Mouse (Mus musculus): ENCODE data around the gene Coil. TPM values are rescaled to one million over a fixed set of nuclear protein-coding genes. Genes with fewer than 3 reads are reported as not detected.

The Coil gene
- polyA plus RNA-seq, 1 experiment = 101 TPM

DNA sequence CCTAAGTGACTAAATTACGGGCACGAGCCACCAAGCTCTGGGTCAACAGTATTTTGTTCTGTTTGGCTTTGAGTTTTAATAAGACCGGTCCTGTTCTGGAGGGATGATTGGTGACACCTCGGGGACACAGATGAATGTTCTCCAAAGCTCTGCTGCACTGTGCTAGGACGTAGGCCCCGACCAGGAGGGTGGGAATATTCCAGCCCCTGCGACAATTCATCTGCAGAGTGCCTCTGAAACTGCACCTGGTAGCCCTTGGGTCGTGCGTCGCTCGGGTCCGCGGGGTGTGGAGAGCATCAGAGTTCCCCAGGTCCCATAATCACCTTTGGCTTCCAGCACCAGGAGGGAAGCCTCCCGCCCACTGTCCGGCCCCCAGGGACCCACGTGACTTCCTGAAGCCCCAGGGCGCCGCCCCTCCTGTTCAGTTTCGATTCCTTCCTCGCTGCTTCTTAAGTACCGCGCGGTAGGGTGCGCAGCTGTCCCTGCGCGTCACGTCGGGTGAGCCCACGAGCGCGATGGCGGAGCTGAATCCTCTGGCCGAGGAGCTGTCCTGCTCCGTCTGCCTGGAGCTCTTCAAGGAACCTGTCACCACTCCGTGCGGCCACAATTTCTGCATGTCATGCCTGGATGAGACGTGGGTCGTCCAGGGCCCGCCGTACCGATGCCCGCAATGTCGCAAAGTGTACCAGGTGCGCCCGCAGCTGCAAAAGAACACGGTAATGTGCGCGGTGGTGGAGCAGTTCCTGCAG lies 29.1 kb downstream of the Coil start, which contains the start of gene Trim25:
TSS of gene Trim25 (plus strand) at position 403 of the 749 bp plus-strand sequence.
- peak within 1 kb of the TSS; percentile 88 for H3K4me3 ChIP-seq (ENCODE audit: control insufficient read depth, low read depth, low read length)
- H3K36me3 ChIP-seq (ENCODE audit: control insufficient read depth, insufficient read depth, low read length) = no peaks in the 10 kb centered on the region
- TF ChIP-seq POLR2A (IDR thresholded peaks at IDR 0.05; ENCODE audit: control insufficient read depth, low read depth, low read length) (peak; percentile 92), CTCF (IDR thresholded peaks at IDR 0.05; ENCODE audit: control insufficient read depth, insufficient read depth, insufficient replicate concordance, low read depth, low read length) (no peak)

DNA sequence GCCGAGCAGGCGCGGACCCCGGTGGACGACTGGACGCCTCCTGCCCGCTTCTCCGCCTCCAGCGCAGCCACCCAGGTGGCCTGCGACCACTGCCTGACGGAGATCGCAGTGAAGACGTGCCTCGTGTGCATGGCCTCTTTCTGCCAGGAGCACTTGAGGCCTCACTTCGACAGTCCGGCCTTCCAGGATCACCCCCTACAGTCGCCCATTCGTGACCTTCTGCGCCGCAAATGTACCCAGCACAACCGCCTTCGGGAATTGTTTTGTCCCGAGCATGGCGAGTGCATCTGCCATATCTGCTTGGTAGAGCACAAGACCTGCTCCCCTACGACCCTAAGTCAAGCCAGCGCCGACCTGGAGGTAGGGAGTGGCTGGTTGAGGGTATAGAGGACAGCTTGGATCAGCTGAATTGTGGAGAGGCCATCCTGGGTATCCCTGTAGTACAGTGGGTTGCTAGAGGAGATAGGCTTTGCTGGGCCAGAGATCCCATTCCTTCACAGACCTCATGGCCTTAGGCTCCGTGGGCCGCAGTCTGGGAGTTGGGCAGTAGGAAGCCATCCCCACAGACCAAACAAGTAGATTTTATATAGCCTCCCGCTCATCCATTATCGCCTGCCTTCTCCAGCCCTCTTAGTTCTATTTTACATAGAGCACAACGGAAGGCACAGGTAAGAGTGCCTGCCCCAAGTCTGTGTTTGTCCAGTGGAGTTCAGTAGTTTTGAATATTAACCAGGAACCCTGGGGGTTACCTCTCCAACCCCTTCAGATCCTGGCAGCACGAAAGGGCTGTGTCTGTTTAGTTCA lies 29.9 kb downstream of the Coil start:
- H3K27me3 ChIP-seq (ENCODE audit: control insufficient read depth, insufficient read depth, low read length) = no peaks in the 10 kb centered on the region
- peak overlapping the region; percentile 84 for H3K27ac ChIP-seq (ENCODE audit: control insufficient read depth, insufficient read depth, low read depth, low read length)
- no peaks in the 10 kb centered on the region for H3K36me3 ChIP-seq (ENCODE audit: control insufficient read depth, insufficient read depth, low read length)
- TF ChIP-seq CTCF (IDR thresholded peaks at IDR 0.05; ENCODE audit: control insufficient read depth, insufficient read depth, insufficient replicate concordance, low read depth, low read length) (no peak), POLR2A (IDR thresholded peaks at IDR 0.05; ENCODE audit: control insufficient read depth, low read depth, low read length) (no peak)
- H3K4me1 ChIP-seq (ENCODE audit: control insufficient read depth, insufficient read depth, low read length) = peaks cover 10% of the 10 kb centered on the region
- peak overlapping the region; percentile 88 for H3K4me3 ChIP-seq (ENCODE audit: control insufficient read depth, low read depth, low read length)

More for the DNA sequence above, 29.1 kb downstream of the Coil start, which contains the start of gene Trim25:
- Histone ChIP-seq H3K27ac (ENCODE audit: control insufficient read depth, insufficient read depth, low read depth, low read length) (peak within 1 kb of the TSS; percentile 84), H3K27me3 (ENCODE audit: control insufficient read depth, insufficient read depth, low read length) (no peaks in the 10 kb centered on the region), H3K4me1 (ENCODE audit: control insufficient read depth, insufficient read depth, low read length) (peaks cover 10% of the 10 kb centered on the region)

DNA sequence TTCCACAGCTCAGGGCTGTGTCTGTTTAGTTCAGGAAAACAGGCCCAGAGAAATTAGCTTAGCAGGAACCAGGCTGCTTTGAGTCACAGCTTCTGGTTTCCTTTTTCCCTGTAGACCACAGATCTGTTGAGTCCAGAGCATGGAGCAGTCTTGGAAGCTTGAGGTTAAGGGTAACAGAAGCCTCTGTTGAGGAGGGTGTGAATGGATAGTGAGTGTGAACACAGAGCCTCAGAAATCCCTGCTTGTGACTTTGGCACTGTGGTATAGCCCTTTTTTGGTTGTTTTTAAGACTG lies 30.4 kb downstream of the Coil start:
- Histone ChIP-seq H3K4me1 (ENCODE audit: control insufficient read depth, insufficient read depth, low read length) (peaks cover 10% of the 10 kb centered on the region), H3K27me3 (ENCODE audit: control insufficient read depth, insufficient read depth, low read length) (no peaks in the 10 kb centered on the region), H3K4me3 (ENCODE audit: control insufficient read depth, low read depth, low read length) (no peak overlapping the region; the same call in 1 of the 2 replicates), H3K36me3 (ENCODE audit: control insufficient read depth, insufficient read depth, low read length) (no peaks in the 10 kb centered on the region), H3K27ac (ENCODE audit: control insufficient read depth, insufficient read depth, low read depth, low read length) (no peak overlapping the region)
- TF ChIP-seq POLR2A (IDR thresholded peaks at IDR 0.05; ENCODE audit: control insufficient read depth, low read depth, low read length) (no peak), CTCF (IDR thresholded peaks at IDR 0.05; ENCODE audit: control insufficient read depth, insufficient read depth, insufficient replicate concordance, low read depth, low read length) (no peak)

DNA sequence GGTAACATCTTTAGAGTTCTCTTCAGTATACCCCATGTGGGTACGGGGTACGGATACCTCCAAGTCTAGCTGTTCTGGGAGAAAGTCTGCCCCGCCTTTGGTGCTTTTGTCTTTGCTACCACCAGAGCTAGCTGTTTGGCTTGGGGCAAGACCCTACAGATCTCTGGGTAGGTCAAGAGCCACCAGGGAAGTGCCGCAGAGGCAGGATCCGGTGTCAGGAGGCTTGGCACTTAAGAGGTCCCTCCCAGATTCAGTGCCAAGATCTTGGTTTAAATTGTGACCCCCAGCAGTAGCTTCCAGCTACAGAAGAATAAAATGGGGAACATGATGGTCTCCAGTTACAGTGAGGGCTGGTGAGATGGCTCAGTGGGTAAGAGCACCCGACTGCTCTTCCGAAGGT lies 31.5 kb downstream of the Coil start:
- H3K27me3 ChIP-seq (ENCODE audit: control insufficient read depth, insufficient read depth, low read length) = no peaks in the 10 kb centered on the region
- H3K4me1 ChIP-seq (ENCODE audit: control insufficient read depth, insufficient read depth, low read length) = peaks cover 10% of the 10 kb centered on the region
- no peak for TF ChIP-seq POLR2A (IDR thresholded peaks at IDR 0.05; ENCODE audit: control insufficient read depth, low read depth, low read length)
- TF ChIP-seq CTCF (IDR thresholded peaks at IDR 0.05; ENCODE audit: control insufficient read depth, insufficient read depth, insufficient replicate concordance, low read depth, low read length) = no peak
- no peak overlapping the region for H3K27ac ChIP-seq (ENCODE audit: control insufficient read depth, insufficient read depth, low read depth, low read length)
- no peak overlapping the region for H3K4me3 ChIP-seq (ENCODE audit: control insufficient read depth, low read depth, low read length)
- no peaks in the 10 kb centered on the region for H3K36me3 ChIP-seq (ENCODE audit: control insufficient read depth, insufficient read depth, low read length)

DNA sequence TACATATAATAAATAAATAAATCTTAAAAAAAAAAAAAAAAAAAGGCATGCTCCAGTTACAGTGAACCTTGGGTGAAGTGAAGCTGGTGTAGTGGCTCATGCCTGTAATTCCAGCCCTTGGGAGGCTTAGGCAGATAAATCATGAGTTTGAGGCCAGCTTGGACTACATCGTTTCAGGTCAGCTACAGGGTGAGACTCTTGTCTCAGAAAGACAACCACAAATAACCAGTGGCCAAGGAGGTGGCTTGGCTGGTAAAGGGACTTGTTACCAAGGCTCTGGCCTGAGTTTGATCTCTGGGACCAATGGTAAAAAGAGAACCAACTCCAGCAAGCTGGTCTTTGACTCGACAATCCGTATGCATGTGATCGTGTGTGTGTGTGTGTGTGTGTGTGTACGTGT lies 32.0 kb downstream of the Coil start:
- Histone ChIP-seq H3K27ac (ENCODE audit: control insufficient read depth, insufficient read depth, low read depth, low read length) (no peak overlapping the region), H3K27me3 (ENCODE audit: control insufficient read depth, insufficient read depth, low read length) (no peaks in the 10 kb centered on the region), H3K4me1 (ENCODE audit: control insufficient read depth, insufficient read depth, low read length) (peaks cover 10% of the 10 kb centered on the region), H3K36me3 (ENCODE audit: control insufficient read depth, insufficient read depth, low read length) (no peaks in the 10 kb centered on the region), H3K4me3 (ENCODE audit: control insufficient read depth, low read depth, low read length) (no peak overlapping the region)
- TF ChIP-seq POLR2A (IDR thresholded peaks at IDR 0.05; ENCODE audit: control insufficient read depth, low read depth, low read length) (no peak), CTCF (IDR thresholded peaks at IDR 0.05; ENCODE audit: control insufficient read depth, insufficient read depth, insufficient replicate concordance, low read depth, low read length) (no peak)

DNA sequence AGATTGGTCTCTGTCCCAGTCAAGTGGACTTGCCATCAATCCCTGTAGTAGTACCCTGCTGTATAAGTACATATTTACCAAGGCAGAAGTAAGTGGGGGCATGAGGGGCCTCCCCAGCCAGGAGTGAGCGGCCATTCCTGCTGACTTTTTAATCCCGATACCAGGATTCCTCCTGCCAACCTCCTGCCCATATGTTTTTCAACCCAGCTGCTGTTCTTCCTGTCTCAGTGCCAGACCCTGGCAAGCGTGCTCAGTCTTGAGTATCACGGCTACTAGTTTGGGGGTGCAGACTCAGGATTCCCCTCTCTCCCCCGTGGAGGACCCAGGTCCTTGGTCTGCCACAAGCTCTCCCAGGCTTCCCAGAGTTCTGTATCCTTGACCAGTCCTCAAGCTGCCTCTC lies 32.6 kb downstream of the Coil start:
- TF ChIP-seq POLR2A (IDR thresholded peaks at IDR 0.05; ENCODE audit: control insufficient read depth, low read depth, low read length) = no peak
- TF ChIP-seq CTCF (IDR thresholded peaks at IDR 0.05; ENCODE audit: control insufficient read depth, insufficient read depth, insufficient replicate concordance, low read depth, low read length) = no peak
- peak overlapping the region; percentile 65 for H3K27ac ChIP-seq (ENCODE audit: control insufficient read depth, insufficient read depth, low read depth, low read length)
- H3K27me3 ChIP-seq (ENCODE audit: control insufficient read depth, insufficient read depth, low read length) = no peaks in the 10 kb centered on the region
- H3K4me3 ChIP-seq (ENCODE audit: control insufficient read depth, low read depth, low read length) = no peak overlapping the region
- peaks cover 10% of the 10 kb centered on the region for H3K4me1 ChIP-seq (ENCODE audit: control insufficient read depth, insufficient read depth, low read length)
- H3K36me3 ChIP-seq (ENCODE audit: control insufficient read depth, insufficient read depth, low read length) = no peaks in the 10 kb centered on the region

DNA sequence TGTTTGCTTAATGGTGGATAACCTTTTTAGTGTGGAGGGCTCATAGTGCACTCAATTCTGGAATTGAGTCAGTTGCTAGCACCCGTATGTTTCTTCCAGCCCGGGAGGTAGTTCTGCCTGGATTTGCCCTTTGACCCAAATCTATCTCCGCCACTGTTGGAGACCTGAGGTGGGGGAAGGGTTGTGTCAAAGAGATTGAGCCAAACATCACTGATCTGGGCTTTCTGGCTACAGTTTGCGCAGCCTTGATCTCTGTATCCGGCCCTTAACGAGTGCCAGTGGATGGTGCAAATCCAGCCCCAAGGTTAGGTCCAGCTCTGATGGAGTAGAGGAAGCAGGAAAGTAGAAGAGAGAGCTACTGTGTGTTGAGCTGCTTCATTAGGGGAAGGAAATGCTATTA lies 33.0 kb downstream of the Coil start:
- peaks cover 10% of the 10 kb centered on the region for H3K4me1 ChIP-seq (ENCODE audit: control insufficient read depth, insufficient read depth, low read length)
- no peaks in the 10 kb centered on the region for H3K27me3 ChIP-seq (ENCODE audit: control insufficient read depth, insufficient read depth, low read length)
- H3K27ac ChIP-seq (ENCODE audit: control insufficient read depth, insufficient read depth, low read depth, low read length) = peak overlapping the region; percentile 65
- H3K4me3 ChIP-seq (ENCODE audit: control insufficient read depth, low read depth, low read length) = no peak overlapping the region
- H3K36me3 ChIP-seq (ENCODE audit: control insufficient read depth, insufficient read depth, low read length) = no peaks in the 10 kb centered on the region
- TF ChIP-seq CTCF (IDR thresholded peaks at IDR 0.05; ENCODE audit: control insufficient read depth, insufficient read depth, insufficient replicate concordance, low read depth, low read length) (no peak), POLR2A (IDR thresholded peaks at IDR 0.05; ENCODE audit: control insufficient read depth, low read depth, low read length) (no peak)

Data from testis, adult 2 months (tissue).